Mouse (Mus musculus): ENCODE results near the gene Rnd3. TPM values are rescaled to one million over a fixed set of nuclear protein-coding genes. Genes with fewer than 3 reads are reported as not detected.
A peak's percentile ranks its signal among the peaks of the same experiment; 100 is the strongest.

The Rnd3 gene
- polyA plus RNA-seq, 1 experiment from 2014 or later, result 270 TPM

DNA sequence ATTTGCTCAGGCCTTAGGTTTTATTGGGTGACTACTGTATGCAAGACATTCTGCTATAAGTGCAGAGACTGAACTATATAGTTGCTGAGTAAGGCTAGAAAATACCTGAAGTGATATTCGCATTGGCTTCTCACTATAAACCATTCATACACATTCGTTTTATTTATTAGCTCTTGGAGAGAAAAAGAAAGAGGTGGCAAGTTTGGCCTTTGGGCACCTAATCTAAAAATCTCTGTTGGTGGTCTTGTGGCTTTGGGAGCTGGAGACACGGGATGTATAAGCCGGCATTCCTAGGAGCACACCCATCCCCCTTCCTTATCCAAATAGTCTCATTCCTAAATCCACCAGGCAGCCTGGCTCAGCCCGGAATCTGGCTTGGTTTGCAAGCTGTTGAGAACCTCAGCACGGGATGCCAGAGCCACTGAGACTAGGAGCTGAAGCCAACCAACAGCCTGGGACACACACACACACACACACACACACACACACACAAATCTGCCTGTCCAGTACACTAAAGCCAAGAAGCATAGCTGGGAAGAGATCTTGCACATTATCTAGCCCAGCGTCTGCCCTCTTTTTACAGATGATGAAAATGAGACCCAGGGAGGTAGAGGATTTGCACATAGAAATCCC is 3.0 kb downstream of the Rnd3 start:
- peak overlapping the region; percentile 98 for H3K4me3 ChIP-seq
- peak; percentile 14; the same call in 1 of the 2 replicates for ATAC-seq (ENCODE audit: low FRiP score, low read depth)
- H3K9ac ChIP-seq, result peak overlapping the region; percentile 98
- peak overlapping the region; percentile 72 for H3K4me2 ChIP-seq (replicated peaks)
- no peaks in the 10 kb centered on the region for H3K9me3 ChIP-seq
- WGBS, result 11% methylated on average over 7 of the region's 7 CpGs
- H3K36me3 ChIP-seq, result peaks cover 11% of the 10 kb centered on the region
- H3K27me3 ChIP-seq (replicated peaks), result no peaks in the 10 kb centered on the region
- H3K27ac ChIP-seq, result peak overlapping the region; percentile 91
- H3K4me1 ChIP-seq, result peaks cover 41% of the 10 kb centered on the region

DNA sequence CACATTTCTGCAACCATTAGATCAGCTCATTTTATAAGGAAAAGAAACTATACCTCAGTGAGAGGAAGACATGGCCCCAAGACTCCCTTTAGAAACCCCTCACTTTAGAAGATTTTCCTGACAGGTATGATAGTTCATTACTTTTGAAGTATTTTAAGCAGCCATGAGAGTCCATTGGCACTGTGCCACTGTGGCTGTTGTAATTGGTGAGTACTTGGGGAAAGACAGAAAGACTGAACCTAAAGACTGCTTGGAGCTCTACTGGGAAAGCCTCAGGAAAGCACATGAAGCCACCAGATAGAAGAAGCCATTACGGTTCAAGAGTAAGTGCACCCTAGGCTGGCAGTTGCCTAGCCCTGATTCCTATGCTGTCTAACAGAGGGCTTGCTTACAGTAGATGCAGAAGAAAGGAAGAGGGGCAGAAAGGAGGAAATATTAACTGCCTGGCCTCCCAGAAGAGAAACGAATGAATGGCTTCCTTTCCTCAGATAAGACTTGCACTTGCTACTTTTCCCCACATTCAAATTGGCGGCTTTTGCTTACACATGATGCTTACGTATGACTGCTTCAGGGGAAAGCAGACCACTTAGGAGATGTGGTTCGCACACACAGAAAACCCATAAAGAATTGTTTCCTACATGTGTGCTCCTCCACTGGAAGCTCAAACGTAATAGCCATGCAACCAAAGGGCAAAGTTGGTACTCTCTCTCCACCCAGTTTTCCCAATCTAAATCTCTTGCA is 4.4 kb downstream of the Rnd3 start:
- Histone ChIP-seq H3K9ac (peak overlapping the region; percentile 64), H3K4me3 (peak overlapping the region; percentile 36), H3K9me3 (no peaks in the 10 kb centered on the region), H3K27me3 (replicated peaks) (no peaks in the 10 kb centered on the region), H3K27ac (no peak overlapping the region), H3K36me3 (peaks cover 11% of the 10 kb centered on the region), H3K4me1 (peaks cover 53% of the 10 kb centered on the region), H3K4me2 (replicated peaks) (peak overlapping the region; percentile 72)
- WGBS, result 54% methylated on average over 6 of the region's 6 CpGs
- ATAC-seq (ENCODE audit: low FRiP score, low read depth), result no peak

DNA sequence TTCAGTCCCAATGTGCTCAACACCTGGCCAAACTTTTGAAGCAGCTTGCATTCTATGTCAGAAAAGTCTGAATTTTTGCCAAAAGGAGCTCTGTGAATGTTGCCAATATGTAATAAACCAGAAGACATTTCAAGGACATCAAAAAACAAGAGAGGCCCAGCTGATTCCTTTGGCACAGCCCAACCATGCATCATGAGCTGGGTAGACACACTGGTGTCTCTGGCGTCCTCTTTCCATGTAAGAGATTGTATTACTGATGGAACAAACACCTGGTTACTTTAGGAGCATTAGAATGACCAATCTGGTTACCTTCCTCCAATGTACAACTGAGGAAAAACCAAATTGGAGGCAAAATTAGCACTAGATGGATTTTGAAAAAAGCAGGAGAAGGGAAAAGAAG is 6.5 kb downstream of the Rnd3 start:
- ATAC-seq (ENCODE audit: low FRiP score, low read depth), result no peak
- Histone ChIP-seq H3K27ac (no peak overlapping the region), H3K27me3 (replicated peaks) (no peaks in the 10 kb centered on the region), H3K9me3 (no peaks in the 10 kb centered on the region), H3K9ac (no peak overlapping the region), H3K4me3 (0 out of 2 replicates have a peak overlapping the region, but pooled peaks have one; percentile 3), H3K4me2 (replicated peaks) (peak overlapping the region; percentile 72), H3K36me3 (peaks cover 22% of the 10 kb centered on the region), H3K4me1 (peaks cover 68% of the 10 kb centered on the region)
- WGBS, result 48% methylated on average over 1 of the region's 1 CpGs

DNA sequence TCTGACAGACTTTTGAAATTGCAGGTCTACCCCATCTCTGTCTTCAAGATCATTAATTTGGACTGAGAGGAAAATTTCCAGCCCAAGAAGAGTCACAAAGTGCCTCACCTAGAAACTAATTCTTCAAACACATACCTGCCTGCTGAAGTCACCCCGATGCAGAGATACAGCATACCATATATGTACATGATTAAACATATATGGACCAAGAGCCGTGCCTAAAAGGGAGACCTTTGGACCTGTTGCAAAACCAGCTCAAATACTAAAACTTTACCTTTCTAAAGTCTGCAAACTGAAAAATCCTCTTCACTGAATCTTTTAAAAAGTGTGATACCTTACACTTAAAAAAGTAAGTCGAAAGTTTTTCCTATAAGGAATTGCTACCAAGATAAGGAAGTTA is 7.6 kb downstream of the Rnd3 start:
- Histone ChIP-seq H3K27me3 (replicated peaks) (no peaks in the 10 kb centered on the region), H3K4me1 (peaks cover 68% of the 10 kb centered on the region), H3K4me3 (peak overlapping the region; percentile 27), H3K27ac (peak overlapping the region; percentile 79; the same call in 1 of the 2 replicates), H3K9ac (peak overlapping the region; percentile 53), H3K4me2 (replicated peaks) (peak overlapping the region; percentile 72), H3K36me3 (peaks cover 33% of the 10 kb centered on the region), H3K9me3 (no peaks in the 10 kb centered on the region)
- no peak for ATAC-seq (ENCODE audit: low FRiP score, low read depth)
- 63% methylated on average over 3 of the region's 3 CpGs for WGBS

DNA sequence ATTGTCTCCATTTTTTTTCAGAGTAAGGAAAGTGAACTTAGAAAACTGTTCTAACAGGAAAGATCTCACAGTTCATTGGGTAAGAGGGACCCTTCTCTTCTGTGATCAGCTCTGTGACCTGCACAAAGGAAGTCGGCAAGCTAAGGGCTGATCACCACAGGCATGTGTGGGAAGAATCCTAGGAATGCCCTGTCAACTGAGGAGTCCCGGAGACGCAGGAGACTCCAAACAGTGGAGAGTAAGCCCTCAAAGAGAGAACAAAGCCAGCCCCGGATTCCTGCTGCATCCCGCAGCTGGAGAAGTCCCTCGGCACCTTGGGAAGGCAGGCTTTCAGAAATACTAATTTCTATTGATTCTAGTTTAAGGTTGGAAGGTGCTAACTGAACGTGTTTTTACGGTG is 8.4 kb downstream of the Rnd3 start:
- WGBS, result 0% methylated on average over 8 of the region's 8 CpGs
- Histone ChIP-seq H3K4me1 (peaks cover 68% of the 10 kb centered on the region), H3K27ac (peak overlapping the region; percentile 79), H3K4me3 (peak overlapping the region; percentile 27), H3K9me3 (no peaks in the 10 kb centered on the region), H3K9ac (peak overlapping the region; percentile 53; the same call in 1 of the 2 replicates), H3K27me3 (replicated peaks) (no peaks in the 10 kb centered on the region), H3K4me2 (replicated peaks) (peak overlapping the region; percentile 72), H3K36me3 (peaks cover 41% of the 10 kb centered on the region)
- ATAC-seq (ENCODE audit: low FRiP score, low read depth), result peak; percentile 59

DNA sequence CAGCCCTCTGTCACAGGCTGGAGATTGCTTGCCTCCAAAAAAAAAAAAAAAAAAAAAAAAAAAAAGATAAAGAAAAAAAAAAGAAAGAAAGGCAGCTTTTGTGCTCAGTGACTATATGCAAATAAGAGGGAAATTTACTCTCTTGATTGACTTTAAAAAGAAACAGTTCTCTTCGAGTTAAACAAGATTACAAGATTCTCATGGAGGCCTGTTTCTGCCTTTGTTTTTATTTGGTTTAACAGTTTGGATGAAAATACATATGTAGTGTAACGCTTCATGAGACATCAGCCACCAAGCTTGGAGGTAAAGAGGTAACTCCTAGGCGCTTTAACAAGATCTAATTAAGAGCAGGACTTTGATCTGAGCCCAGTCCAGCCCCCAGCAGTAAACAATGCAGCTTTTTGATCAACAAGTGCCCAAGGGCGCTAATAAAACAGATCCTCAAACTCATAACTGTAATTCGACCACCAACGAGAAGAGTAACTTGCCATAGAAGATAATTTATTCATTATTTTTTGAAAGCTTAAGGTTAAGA is 8.9 kb downstream of the Rnd3 start:
- peaks cover 65% of the 10 kb centered on the region for H3K4me1 ChIP-seq
- H3K4me2 ChIP-seq (replicated peaks), result peak overlapping the region; percentile 72
- under 1% methylated on average over 6 of the region's 6 CpGs for WGBS
- H3K27me3 ChIP-seq (replicated peaks), result no peaks in the 10 kb centered on the region
- no peak overlapping the region for H3K9ac ChIP-seq
- peak overlapping the region; percentile 34; the same call in 1 of the 2 replicates for H3K27ac ChIP-seq
- peaks cover 46% of the 10 kb centered on the region for H3K36me3 ChIP-seq
- peak; percentile 57; the same call in 1 of the 2 replicates for ATAC-seq (ENCODE audit: low FRiP score, low read depth)
- no peaks in the 10 kb centered on the region for H3K9me3 ChIP-seq
- 0 out of 2 replicates have a peak overlapping the region, but pooled peaks have one; percentile 13 for H3K4me3 ChIP-seq

DNA sequence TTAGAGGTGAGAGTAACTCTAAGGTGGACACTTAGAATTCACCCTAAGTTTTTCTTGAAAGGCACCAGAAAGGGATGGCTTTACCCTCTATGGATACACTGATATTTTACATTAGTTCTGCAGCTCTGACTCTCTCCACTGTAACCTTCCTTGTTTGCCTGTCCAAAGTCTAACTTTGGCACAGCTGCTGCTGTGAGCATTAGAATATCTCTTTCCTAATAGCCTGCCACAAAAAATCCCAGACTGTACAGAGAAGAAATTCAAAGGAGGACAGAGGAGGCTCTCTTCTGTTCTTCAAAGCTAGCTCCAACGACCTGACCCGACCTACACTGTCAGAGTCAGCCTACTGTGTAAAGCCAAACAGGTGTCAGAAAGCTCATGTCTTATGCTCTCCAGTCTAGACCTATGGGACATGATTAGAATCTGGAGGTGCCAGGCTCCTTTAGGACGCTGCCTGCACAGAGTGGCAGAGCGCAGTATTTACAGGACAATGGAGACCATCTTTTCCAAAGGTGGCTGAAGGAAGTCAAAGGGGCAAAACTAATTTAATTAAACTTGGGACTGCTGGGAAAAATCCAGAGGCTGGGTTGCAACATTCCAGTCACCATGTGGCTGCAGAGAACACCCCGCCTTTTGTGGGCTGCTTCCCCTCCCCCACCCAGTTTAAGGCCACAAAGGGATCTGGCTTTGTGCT is 9.5 kb downstream of the Rnd3 start:
- peak; percentile 91 for ATAC-seq (ENCODE audit: low FRiP score, low read depth)
- Histone ChIP-seq H3K27me3 (replicated peaks) (no peaks in the 10 kb centered on the region), H3K27ac (peak overlapping the region; percentile 57; the same call in 1 of the 2 replicates), H3K4me2 (replicated peaks) (peak overlapping the region; percentile 43), H3K4me1 (peaks cover 59% of the 10 kb centered on the region), H3K9ac (no peak overlapping the region), H3K9me3 (no peaks in the 10 kb centered on the region), H3K4me3 (no peak overlapping the region), H3K36me3 (peaks cover 52% of the 10 kb centered on the region)
- WGBS, result 6% methylated on average over 5 of the region's 5 CpGs

DNA sequence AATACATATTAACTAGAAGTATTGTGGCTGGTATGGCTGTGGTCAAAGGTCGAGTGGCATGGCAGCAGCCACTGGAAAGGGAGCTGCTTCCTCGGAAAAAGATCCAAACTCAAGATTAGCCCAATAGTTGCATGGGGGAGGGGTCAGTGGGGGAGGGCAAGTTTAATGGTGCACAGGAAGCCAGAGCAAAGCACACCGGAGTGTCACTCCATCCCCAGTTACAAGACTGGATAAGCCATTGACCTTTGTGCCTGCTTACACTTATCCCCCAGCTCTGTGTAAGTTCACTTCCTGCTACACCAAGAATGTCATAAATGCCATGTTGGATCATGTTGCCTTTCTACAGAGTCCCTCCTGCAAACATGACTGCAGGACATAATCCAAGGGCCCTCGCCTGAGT is 11.2 kb downstream of the Rnd3 start:
- no peak overlapping the region for H3K4me3 ChIP-seq

DNA sequence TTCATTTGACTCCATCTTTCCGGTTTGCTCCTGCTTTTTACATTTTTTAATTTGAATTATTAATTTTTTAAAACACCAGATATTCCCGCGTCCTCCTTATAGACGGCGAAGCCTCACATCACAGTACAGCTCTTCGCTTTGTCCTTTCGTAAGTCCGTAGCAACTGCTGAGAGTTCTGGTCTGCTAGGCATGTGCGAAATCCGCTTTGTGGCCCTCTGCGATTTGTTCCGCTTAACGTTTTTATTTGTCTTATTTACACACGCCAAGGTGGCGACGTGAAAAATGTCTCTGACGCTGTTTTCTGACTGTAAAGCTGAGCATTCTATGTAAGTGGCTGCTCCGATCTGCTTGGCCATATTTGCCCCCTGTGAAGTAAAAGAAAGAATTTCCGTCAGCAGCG is 16.7 kb downstream of the Rnd3 start:
- no peak for ATAC-seq (ENCODE audit: low FRiP score, low read depth)
- H3K4me1 ChIP-seq, result peaks cover 6% of the 10 kb centered on the region
- H3K9ac ChIP-seq, result no peak overlapping the region
- no peak overlapping the region for H3K4me3 ChIP-seq
- H3K4me2 ChIP-seq (replicated peaks), result no peak overlapping the region
- H3K36me3 ChIP-seq, result peaks cover 72% of the 10 kb centered on the region
- no peaks in the 10 kb centered on the region for H3K27me3 ChIP-seq (replicated peaks)
- 68% methylated on average over 20 of the region's 20 CpGs for WGBS
- no peak overlapping the region for H3K27ac ChIP-seq
- H3K9me3 ChIP-seq, result no peaks in the 10 kb centered on the region

More for the DNA sequence above, 11.2 kb downstream of the Rnd3 start:
- no peaks in the 10 kb centered on the region for H3K27me3 ChIP-seq (replicated peaks)
- H3K36me3 ChIP-seq, result peaks cover 63% of the 10 kb centered on the region
- no peak overlapping the region for H3K4me2 ChIP-seq (replicated peaks)
- peaks cover 50% of the 10 kb centered on the region for H3K4me1 ChIP-seq
- WGBS, result 60% methylated on average over 4 of the region's 4 CpGs
- no peaks in the 10 kb centered on the region for H3K9me3 ChIP-seq
- H3K27ac ChIP-seq, result no peak overlapping the region
- no peak for ATAC-seq (ENCODE audit: low FRiP score, low read depth)
- no peak overlapping the region for H3K9ac ChIP-seq

DNA sequence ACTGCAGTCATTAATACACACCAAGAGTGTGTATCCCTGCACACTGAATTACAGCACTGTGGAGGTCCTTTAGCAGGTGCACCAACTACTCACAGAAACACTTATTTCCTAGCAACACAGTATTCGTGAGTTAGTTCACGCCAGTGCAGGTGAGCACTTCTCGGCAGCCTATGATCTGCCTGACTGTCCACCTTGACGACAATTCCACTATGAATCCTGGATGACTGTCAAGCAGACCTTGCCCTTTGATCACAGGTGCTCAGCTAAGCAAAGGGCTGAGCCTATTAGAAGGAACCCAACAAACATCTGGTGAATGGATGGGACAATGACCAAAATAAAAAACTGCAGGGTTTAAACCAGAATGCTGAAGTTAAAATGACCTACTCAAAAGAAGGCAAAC is 20.8 kb downstream of the Rnd3 start:
- 85% methylated on average over 4 of the region's 4 CpGs for WGBS

DNA sequence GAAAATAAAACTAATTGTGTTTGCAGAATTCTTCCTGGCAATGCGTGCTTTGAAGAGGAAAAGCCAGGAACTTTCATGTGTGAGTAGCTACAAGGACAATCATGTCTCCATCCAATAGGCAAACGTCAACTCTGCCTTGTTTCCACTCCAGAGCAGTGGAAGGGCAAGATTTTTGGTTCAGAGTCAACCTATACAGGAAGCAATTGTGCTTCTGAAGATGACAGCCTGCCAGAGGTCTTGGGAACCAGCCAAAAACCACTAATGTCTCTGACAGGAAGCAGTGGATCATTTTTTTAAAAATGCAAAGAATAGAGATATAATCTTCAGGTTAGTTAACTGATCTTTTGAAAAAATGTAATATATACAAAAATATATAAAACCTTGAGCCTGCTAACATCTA is 38.6 kb downstream of the Rnd3 start:
- no peak overlapping the region for H3K27ac ChIP-seq
- no peak overlapping the region for H3K9ac ChIP-seq
- no peaks in the 10 kb centered on the region for H3K9me3 ChIP-seq
- no peaks in the 10 kb centered on the region for H3K36me3 ChIP-seq
- H3K4me1 ChIP-seq, result no peaks in the 10 kb centered on the region
- ATAC-seq (ENCODE audit: low FRiP score, low read depth), result no peak
- no peak overlapping the region for H3K4me2 ChIP-seq (replicated peaks)
- WGBS, result 80% methylated on average over 2 of the region's 2 CpGs
- H3K4me3 ChIP-seq, result no peak overlapping the region
- H3K27me3 ChIP-seq (replicated peaks), result no peaks in the 10 kb centered on the region

More for the DNA sequence above, 20.8 kb downstream of the Rnd3 start:
- peaks cover 32% of the 10 kb centered on the region for H3K36me3 ChIP-seq
- H3K4me2 ChIP-seq (replicated peaks), result no peak overlapping the region
- no peaks in the 10 kb centered on the region for H3K27me3 ChIP-seq (replicated peaks)
- H3K27ac ChIP-seq, result no peak overlapping the region
- H3K9me3 ChIP-seq, result no peaks in the 10 kb centered on the region
- no peak overlapping the region for H3K9ac ChIP-seq
- no peak for ATAC-seq (ENCODE audit: low FRiP score, low read depth)
- H3K4me3 ChIP-seq, result no peak overlapping the region
- 0 out of 2 replicates have a peak, but pooled peaks cover 4% of the 10 kb centered on the region for H3K4me1 ChIP-seq

DNA sequence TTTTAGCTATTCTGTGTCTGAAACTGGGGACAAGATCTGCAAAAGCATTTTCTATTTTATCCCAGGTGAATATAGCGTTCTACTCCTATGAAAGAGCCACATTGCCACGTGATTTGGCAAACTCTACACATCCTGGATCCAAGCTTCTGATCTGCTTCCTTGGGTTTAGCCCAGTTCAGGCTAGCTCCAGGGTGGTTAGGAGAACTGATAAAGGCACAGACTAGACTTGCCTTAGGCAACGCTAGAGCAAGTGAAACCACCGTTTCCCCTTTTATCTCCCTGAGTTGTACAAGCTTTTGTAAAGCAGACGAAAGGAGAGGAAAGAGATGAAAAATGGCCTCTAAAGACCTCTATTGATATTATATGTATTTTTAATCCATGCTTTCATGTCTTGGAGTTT is 40.3 kb downstream of the Rnd3 start:
- WGBS, result 73% methylated on average over 5 of the region's 5 CpGs
- Histone ChIP-seq H3K9ac (no peak overlapping the region), H3K27me3 (replicated peaks) (no peaks in the 10 kb centered on the region), H3K4me2 (replicated peaks) (no peak overlapping the region), H3K9me3 (no peaks in the 10 kb centered on the region), H3K4me3 (no peak overlapping the region), H3K27ac (no peak overlapping the region), H3K4me1 (no peaks in the 10 kb centered on the region), H3K36me3 (no peaks in the 10 kb centered on the region)
- no peak for ATAC-seq (ENCODE audit: low FRiP score, low read depth)

Data from neural tube, embryonic 12.5 days (tissue).